Mouse (Mus musculus): ENCODE results near the gene Islr2. TPM values are rescaled to one million over a fixed set of nuclear protein-coding genes. Genes with fewer than 3 reads are reported as not detected.

Gene Islr2
- polyA plus RNA-seq, 1 experiment from 2014 or later = 83.3 TPM

GRCm38 (mm10) chr9:58200270-58201090 lies 3.6 kb downstream of the Islr2 start:
- H3K9ac ChIP-seq (replicated peaks) = peak overlapping the region; percentile 70
- ATAC-seq (replicated peaks) = no peak
- peak overlapping the region; percentile 77 for H3K4me2 ChIP-seq (replicated peaks)
- H3K4me1 ChIP-seq = peaks cover 85% of the 10 kb centered on the region
- WGBS = 9% methylated on average over 11 of the region's 11 CpGs
- peak overlapping the region; percentile 54 for H3K4me3 ChIP-seq
- peaks cover 42% of the 10 kb centered on the region; the same call in 1 of the 2 replicates for H3K27me3 ChIP-seq
- H3K27ac ChIP-seq (replicated peaks) = peak overlapping the region; percentile 97
- no peaks in the 10 kb centered on the region for H3K36me3 ChIP-seq
- no peaks in the 10 kb centered on the region for H3K9me3 ChIP-seq

- H3K27ac ChIP-seq (replicated peaks) = peak overlapping the region; percentile 97
- H3K9ac ChIP-seq (replicated peaks) = peak overlapping the region; percentile 70
- 2% methylated on average over 41 of the region's 41 CpGs for WGBS
- peak overlapping the region; percentile 77 for H3K4me2 ChIP-seq (replicated peaks)
- H3K9me3 ChIP-seq = no peaks in the 10 kb centered on the region
- H3K27me3 ChIP-seq = peaks cover 42% of the 10 kb centered on the region; the same call in 1 of the 2 replicates
- H3K4me3 ChIP-seq = peak overlapping the region; percentile 54
- peaks cover 80% of the 10 kb centered on the region for H3K4me1 ChIP-seq
- no peak for ATAC-seq (replicated peaks)
- H3K36me3 ChIP-seq = no peaks in the 10 kb centered on the region
These were observed 4.5 kb downstream of the Islr2 start for GRCm38 (mm10) chr9:58199381-58200269.

- WGBS = 4% methylated on average over 38 of the region's 38 CpGs
These were observed 5.2 kb downstream of the Islr2 start for GRCm38 (mm10) chr9:58198801-58199371.

GRCm38 (mm10) chr9:58197781-58198701 lies 6.1 kb downstream of the Islr2 start:
- 3% methylated on average over 58 of the region's 58 CpGs for WGBS
- Histone ChIP-seq H3K36me3 (no peaks in the 10 kb centered on the region), H3K4me2 (replicated peaks) (peak overlapping the region; percentile 77), H3K4me3 (peak overlapping the region; percentile 54), H3K9me3 (no peaks in the 10 kb centered on the region), H3K27ac (replicated peaks) (peak overlapping the region; percentile 97), H3K9ac (replicated peaks) (peak overlapping the region; percentile 70), H3K27me3 (peaks cover 42% of the 10 kb centered on the region; the same call in 1 of the 2 replicates), H3K4me1 (peaks cover 75% of the 10 kb centered on the region)
- 0 out of 2 replicates have a peak, but pooled peaks have one; percentile 17 for ATAC-seq (replicated peaks)

More at GRCm38 (mm10) chr9:58198801-58199371, 5.2 kb downstream of the Islr2 start:
- Histone ChIP-seq H3K9ac (replicated peaks) (peak overlapping the region; percentile 70), H3K27ac (replicated peaks) (peak overlapping the region; percentile 97), H3K4me2 (replicated peaks) (peak overlapping the region; percentile 77), H3K4me3 (peak overlapping the region; percentile 54), H3K4me1 (peaks cover 81% of the 10 kb centered on the region), H3K27me3 (peaks cover 42% of the 10 kb centered on the region; the same call in 1 of the 2 replicates), H3K9me3 (no peaks in the 10 kb centered on the region), H3K36me3 (no peaks in the 10 kb centered on the region)
- ATAC-seq (replicated peaks) = no peak

GRCm38 (mm10) chr9:58196610-58197567 lies 7.2 kb downstream of the Islr2 start:
- H3K4me2 ChIP-seq (replicated peaks) = peak overlapping the region; percentile 77
- H3K9me3 ChIP-seq = no peaks in the 10 kb centered on the region
- WGBS = 10% methylated on average over 46 of the region's 46 CpGs
- no peak for ATAC-seq (replicated peaks)
- H3K9ac ChIP-seq (replicated peaks) = peak overlapping the region; percentile 70
- peaks cover 42% of the 10 kb centered on the region; the same call in 1 of the 2 replicates for H3K27me3 ChIP-seq
- peak overlapping the region; percentile 97 for H3K27ac ChIP-seq (replicated peaks)
- peaks cover 64% of the 10 kb centered on the region for H3K4me1 ChIP-seq
- no peaks in the 10 kb centered on the region for H3K36me3 ChIP-seq
- H3K4me3 ChIP-seq = peak overlapping the region; percentile 54

GRCm38 (mm10) chr9:58196141-58196540 lies 8.0 kb downstream of the Islr2 start:
- H3K4me1 ChIP-seq = peaks cover 56% of the 10 kb centered on the region
- peak overlapping the region; percentile 97 for H3K27ac ChIP-seq (replicated peaks)
- no peaks in the 10 kb centered on the region for H3K36me3 ChIP-seq
- no peaks in the 10 kb centered on the region for H3K9me3 ChIP-seq
- ATAC-seq (replicated peaks) = no peak
- H3K9ac ChIP-seq (replicated peaks) = peak overlapping the region; percentile 70
- WGBS = 7% methylated on average over 14 of the region's 14 CpGs
- peak overlapping the region; percentile 54 for H3K4me3 ChIP-seq
- peaks cover 39% of the 10 kb centered on the region; the same call in 1 of the 2 replicates for H3K27me3 ChIP-seq
- peak overlapping the region; percentile 77 for H3K4me2 ChIP-seq (replicated peaks)

GRCm38 (mm10) chr9:58195671-58196070 lies 8.4 kb downstream of the Islr2 start:
- H3K36me3 ChIP-seq = no peaks in the 10 kb centered on the region
- peak overlapping the region; percentile 54 for H3K4me3 ChIP-seq
- H3K4me2 ChIP-seq (replicated peaks) = peak overlapping the region; percentile 77
- H3K27ac ChIP-seq (replicated peaks) = peak overlapping the region; percentile 97
- ATAC-seq (replicated peaks) = no peak
- H3K4me1 ChIP-seq = peaks cover 54% of the 10 kb centered on the region
- peaks cover 35% of the 10 kb centered on the region; the same call in 1 of the 2 replicates for H3K27me3 ChIP-seq
- H3K9me3 ChIP-seq = no peaks in the 10 kb centered on the region
- WGBS = 11% methylated on average over 1 of the region's 1 CpGs
- peak overlapping the region; percentile 70 for H3K9ac ChIP-seq (replicated peaks)

GRCm38 (mm10) chr9:58194222-58194621 lies 9.9 kb downstream of the Islr2 start:
- 64% methylated on average over 9 of the region's 9 CpGs for WGBS
- no peaks in the 10 kb centered on the region for H3K9me3 ChIP-seq
- no peak overlapping the region for H3K9ac ChIP-seq (replicated peaks)
- peaks cover 22% of the 10 kb centered on the region; the same call in 1 of the 2 replicates for H3K27me3 ChIP-seq
- ATAC-seq (replicated peaks) = no peak
- H3K4me2 ChIP-seq (replicated peaks) = no peak overlapping the region
- peaks cover 44% of the 10 kb centered on the region for H3K4me1 ChIP-seq
- H3K4me3 ChIP-seq = no peak overlapping the region
- no peaks in the 10 kb centered on the region for H3K36me3 ChIP-seq
- peak overlapping the region; percentile 97 for H3K27ac ChIP-seq (replicated peaks)

- Histone ChIP-seq H3K27me3 (no peaks in the 10 kb centered on the region), H3K4me2 (replicated peaks) (no peak overlapping the region), H3K4me1 (peaks cover 6% of the 10 kb centered on the region; the same call in 1 of the 2 replicates), H3K9me3 (no peaks in the 10 kb centered on the region), H3K36me3 (no peaks in the 10 kb centered on the region), H3K4me3 (no peak overlapping the region), H3K9ac (replicated peaks) (no peak overlapping the region), H3K27ac (replicated peaks) (no peak overlapping the region)
- 58% methylated on average over 6 of the region's 6 CpGs for WGBS
- ATAC-seq (replicated peaks) = no peak
These were observed 19.7 kb downstream of the Islr2 start for GRCm38 (mm10) chr9:58184456-58184855.

GRCm38 (mm10) chr9:58179390-58179789 lies 24.7 kb downstream of the Islr2 start:
- no peak overlapping the region for H3K27ac ChIP-seq (replicated peaks)
- H3K4me2 ChIP-seq (replicated peaks) = no peak overlapping the region
- no peaks in the 10 kb centered on the region for H3K27me3 ChIP-seq
- no peaks in the 10 kb centered on the region for H3K9me3 ChIP-seq
- no peak for ATAC-seq (replicated peaks)
- H3K4me1 ChIP-seq = peaks cover 24% of the 10 kb centered on the region
- 93% methylated on average over 2 of the region's 2 CpGs for WGBS
- H3K36me3 ChIP-seq = no peaks in the 10 kb centered on the region
- H3K9ac ChIP-seq (replicated peaks) = no peak overlapping the region
- H3K4me3 ChIP-seq = no peak overlapping the region
